Mouse (Mus musculus): ENCODE results near the gene Calhm1.
A peak's percentile ranks its signal among the peaks of the same experiment; 100 is the strongest.
"Not testable (repeated sequence)": the region's sequence is repeated elsewhere in the genome, so short reads cannot be mapped to it uniquely, and the experiment has no call there.

Gene Calhm1

GRCm38 (mm10) chr19:47152062-47152369 is 8.0 kb upstream of the Calhm1 start:
- DNase-seq (ENCODE audit: low spot score): no peak

- no peak for DNase-seq (ENCODE audit: low spot score)
These were observed 7.4 kb upstream of the Calhm1 start for GRCm38 (mm10) chr19:47151332-47152061.

- DNase-seq (ENCODE audit: low spot score): no peak
These were observed 5.8 kb upstream of the Calhm1 start for GRCm38 (mm10) chr19:47149854-47150253.

GRCm38 (mm10) chr19:47148267-47148847 is 4.3 kb upstream of the Calhm1 start:
- no peak for DNase-seq (ENCODE audit: low spot score)

- DNase-seq (ENCODE audit: low spot score): no peak
These were observed 1.6 kb downstream of the Calhm1 start for GRCm38 (mm10) chr19:47142438-47142837.

- not testable (repeated sequence) for DNase-seq (ENCODE audit: low spot score)
These were observed 4.4 kb downstream of the Calhm1 start for GRCm38 (mm10) chr19:47139611-47140010.

- peak; percentile 49 for DNase-seq (ENCODE audit: low spot score)
These were observed 6.2 kb downstream of the Calhm1 start, which contains the start of gene Calhm2 for GRCm38 (mm10) chr19:47137771-47138421. TSS of gene Calhm2 (minus strand) at chr19:47138294.

GRCm38 (mm10) chr19:47137051-47137581 is 6.9 kb downstream of the Calhm1 start:
- no peak for DNase-seq (ENCODE audit: low spot score)

GRCm38 (mm10) chr19:47136170-47136569 is 7.9 kb downstream of the Calhm1 start:
- DNase-seq (ENCODE audit: low spot score): no peak

- no peak for DNase-seq (ENCODE audit: low spot score)
These were observed 8.5 kb downstream of the Calhm1 start for GRCm38 (mm10) chr19:47135568-47135967.

- DNase-seq (ENCODE audit: low spot score): no peak
These were observed 10.9 kb downstream of the Calhm1 start for GRCm38 (mm10) chr19:47133161-47133560.

- DNase-seq (ENCODE audit: low spot score): no peak
These were observed 13.4 kb downstream of the Calhm1 start for GRCm38 (mm10) chr19:47130551-47131125.

GRCm38 (mm10) chr19:47128835-47129234 is 15.2 kb downstream of the Calhm1 start:
- no peak for DNase-seq (ENCODE audit: low spot score)

GRCm38 (mm10) chr19:47128164-47128563 is 15.9 kb downstream of the Calhm1 start:
- no peak for DNase-seq (ENCODE audit: low spot score)

GRCm38 (mm10) chr19:47122802-47123201 is 21.3 kb downstream of the Calhm1 start:
- DNase-seq (ENCODE audit: low spot score): no peak

GRCm38 (mm10) chr19:47121054-47121453 is 23.0 kb downstream of the Calhm1 start:
- no peak for DNase-seq (ENCODE audit: low spot score)

- DNase-seq (ENCODE audit: low spot score): no peak
These were observed 25.4 kb downstream of the Calhm1 start for GRCm38 (mm10) chr19:47118634-47119033.

GRCm38 (mm10) chr19:47104641-47105271 is 39.3 kb downstream of the Calhm1 start:
- no peak for DNase-seq (ENCODE audit: low spot score)

- DNase-seq (ENCODE audit: low spot score): no peak
These were observed 43.0 kb downstream of the Calhm1 start for GRCm38 (mm10) chr19:47101080-47101479.
